Mouse (Mus musculus) midbrain, embryonic 16.5 days (tissue): Measurements from ENCODE around the gene Gm48551. TPM values are rescaled to one million over a fixed set of nuclear protein-coding genes. Genes with fewer than 3 reads are reported as not detected.

Experiments
- ATAC-seq: fragments of 200-750 bp; cut with Nextera tagmentation; 2 replicates; pipeline ENCODE4 v1.8.0; 2017; ENCODE audit warnings: moderate TSS enrichment
- H3K27ac ChIP-seq: fragments of 300-500 bp; sonication (generic); 2 replicates; pipeline ENCODE4 v1.5.1; 2014; ENCODE audit warnings: mild to moderate bottlenecking, low read length, mixed read lengths
- H3K27me3 ChIP-seq: fragments of 300-500 bp; sonication (generic); 2 replicates; pipeline ENCODE4 v1.6.1; 2014; ENCODE audit warnings: low read depth, low read length, mixed read lengths; ENCODE audit not compliant: control insufficient read depth, insufficient read depth
- H3K36me3 ChIP-seq: fragments of 300-500 bp; sonication (generic); 2 replicates; pipeline ENCODE4 v1.6.1; 2014; ENCODE audit warnings: mild to moderate bottlenecking, low read length, moderate library complexity, mixed read lengths; ENCODE audit not compliant: control insufficient read depth, insufficient read depth
- H3K4me1 ChIP-seq: fragments of 300-500 bp; sonication (generic); 2 replicates; pipeline ENCODE4 v1.6.1; 2014; ENCODE audit warnings: mild to moderate bottlenecking, low read length, mixed read lengths; ENCODE audit not compliant: control insufficient read depth, insufficient read depth
- H3K4me2 ChIP-seq: fragments of 300-500 bp; sonication (generic); 2 replicates; pipeline ENCODE4 v1.6.1; 2014; ENCODE audit warnings: mild to moderate bottlenecking, low read length, mixed read lengths
- H3K4me3 ChIP-seq: fragments of 300-500 bp; sonication (generic); 2 replicates; pipeline ENCODE4 v1.5.1; 2014; ENCODE audit warnings: low read depth, mild to moderate bottlenecking, low read length, moderate library complexity, mixed read lengths
- H3K9ac ChIP-seq: fragments of 300-500 bp; sonication (generic); 2 replicates; pipeline ENCODE4 v1.6.1; 2014; ENCODE audit warnings: low read depth, low read length, mixed read lengths
- H3K9me3 ChIP-seq: fragments of 300-500 bp; sonication (generic); replicated peaks from 2 replicates; pipeline ENCODE4 v1.6.1; 2014; ENCODE audit warnings: mild to moderate bottlenecking, low read length, mixed read lengths; ENCODE audit not compliant: control insufficient read depth, poor library complexity, severe bottlenecking
- WGBS: fragments of 180-500 bp; shearing (Covaris S2); extraction: QIAGEN DNeasy Blood & Tissue Kit; methylation state at CpG from one replicate; pipeline ENCODE4 v1.1.7; 2014; 5-methylcytosine and 5-hydroxymethylcytosine counted together
- polyA plus RNA-seq: library from polyadenylated mRNA; unstranded; fragments of >200 nt; fragmentation: Nextera tagmentation; extraction: Ambion mirVana; gene quantifications from 2 replicates; pipeline ENCODE4 v1.2.1, GENCODE M21; 2015

Gm48551 gene
- polyA plus RNA-seq = 6.1 and 8.2 TPM in 2 replicates

DNA sequence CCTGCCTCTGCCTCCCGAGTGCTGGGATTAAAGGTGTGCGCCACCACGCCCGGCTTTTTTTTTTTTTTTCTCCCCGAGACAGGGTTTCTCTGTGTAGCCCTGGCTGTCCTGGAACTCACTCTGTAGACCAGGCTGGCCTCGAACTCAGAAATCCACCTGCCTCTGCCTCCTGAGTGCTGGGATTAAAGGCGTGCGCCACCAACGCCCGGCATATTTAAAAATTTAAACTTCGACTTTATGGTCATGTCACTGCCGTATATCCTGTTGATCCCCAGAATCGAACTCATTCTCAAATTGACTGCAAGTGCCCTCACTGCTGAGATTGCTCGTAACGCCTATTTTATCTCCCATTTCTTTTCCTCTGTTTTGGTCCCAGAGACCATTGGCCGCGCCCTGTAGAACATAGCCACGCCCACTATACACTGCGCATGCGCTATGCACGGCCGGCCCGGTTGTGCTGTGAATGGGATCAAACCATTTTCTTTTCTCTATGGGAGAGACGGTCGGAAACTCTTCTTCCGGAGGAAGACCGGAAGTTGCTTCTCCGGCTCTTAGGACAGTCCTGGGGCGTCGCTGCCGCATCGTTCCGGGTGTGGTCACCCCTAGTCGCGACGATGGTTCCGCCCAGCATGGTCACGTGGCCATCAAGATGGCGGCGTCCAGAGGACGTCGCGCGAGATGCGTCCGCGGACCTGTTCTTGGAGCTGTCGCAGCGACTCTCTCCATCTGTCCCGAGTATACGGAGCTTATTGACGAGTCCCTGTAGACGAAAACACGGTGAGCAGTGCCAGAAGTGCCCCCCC lies at the start of gene Gm48551, which contains the start of gene Dohh:
TSS of gene Gm48551 (plus strand) at position 665 of the 803 bp plus-strand sequence.
TSS of gene Dohh (plus strand) at position 627 of the 803 bp plus-strand sequence.
- Histone ChIP-seq H3K4me2 (peak within 1 kb of the TSS; percentile 98), H3K27ac (peak within 1 kb of the TSS; percentile 85), H3K36me3 (peaks cover 12% of the 10 kb centered on the region), H3K9me3 (no peaks in the 10 kb centered on the region), H3K27me3 (no peaks in the 10 kb centered on the region), H3K9ac (peak within 1 kb of the TSS; percentile 84), H3K4me3 (peak within 1 kb of the TSS; percentile 69), H3K4me1 (peaks cover 17% of the 10 kb centered on the region)
- WGBS = 7% methylated on average over 53 of the region's 54 CpGs
- peak; percentile 95 for ATAC-seq

DNA sequence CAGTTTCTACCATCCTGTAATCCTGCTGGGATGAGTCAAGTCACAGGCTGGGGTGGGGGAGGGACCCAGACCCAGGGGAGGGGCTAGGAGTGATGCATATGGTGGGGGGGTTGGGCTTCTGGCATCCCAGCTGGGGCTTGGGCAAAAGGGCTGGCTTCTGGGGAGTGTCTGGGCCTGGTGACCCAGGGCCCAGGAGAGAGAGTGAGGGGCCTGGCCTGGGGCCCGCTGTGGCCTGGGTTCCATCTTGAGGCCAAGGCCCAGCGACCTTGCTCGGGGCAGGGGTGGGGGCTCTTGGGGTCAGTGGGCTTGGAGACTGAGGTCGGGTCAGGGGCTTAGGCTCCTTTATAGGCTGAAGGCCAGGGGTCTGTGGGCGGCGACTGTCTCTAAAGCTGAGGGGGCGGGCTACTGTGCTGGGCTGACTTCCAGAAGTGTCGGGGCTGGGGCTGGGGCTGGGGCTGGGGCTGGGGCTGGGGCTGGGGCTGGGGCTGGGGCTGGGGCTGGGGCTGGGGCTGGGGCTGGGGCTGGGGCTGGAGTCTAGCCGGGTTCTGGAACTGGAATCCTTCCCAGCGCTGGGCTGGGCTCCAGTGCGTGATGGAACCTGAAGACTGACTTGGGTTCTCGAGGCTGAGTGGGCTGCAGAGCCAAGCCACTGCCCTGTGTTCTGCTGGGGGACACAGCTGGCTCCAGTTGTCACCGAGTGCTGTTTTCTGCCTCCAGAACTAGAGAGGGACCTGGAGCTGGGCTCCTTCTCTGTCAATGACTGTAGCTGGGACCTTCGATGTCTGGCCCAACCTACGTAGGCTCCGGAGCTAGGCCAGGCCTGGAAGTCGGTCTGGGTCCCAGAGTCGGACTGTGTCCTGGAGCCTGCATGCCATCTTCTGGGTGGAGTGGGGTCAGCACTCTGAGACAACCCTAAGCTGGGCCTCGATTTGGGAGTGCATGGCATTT lies 48.6 kb upstream of the Gm48551 start:
- Histone ChIP-seq H3K27ac (no peak overlapping the region), H3K9ac (peak overlapping the region; percentile 25; the same call in 1 of the 2 replicates), H3K27me3 (peaks cover 18% of the 10 kb centered on the region), H3K4me1 (no peaks in the 10 kb centered on the region), H3K36me3 (no peaks in the 10 kb centered on the region), H3K9me3 (no peaks in the 10 kb centered on the region), H3K4me3 (no peak overlapping the region), H3K4me2 (no peak overlapping the region)
- 39% methylated on average over 17 of the region's 19 CpGs for WGBS
- no peak for ATAC-seq

DNA sequence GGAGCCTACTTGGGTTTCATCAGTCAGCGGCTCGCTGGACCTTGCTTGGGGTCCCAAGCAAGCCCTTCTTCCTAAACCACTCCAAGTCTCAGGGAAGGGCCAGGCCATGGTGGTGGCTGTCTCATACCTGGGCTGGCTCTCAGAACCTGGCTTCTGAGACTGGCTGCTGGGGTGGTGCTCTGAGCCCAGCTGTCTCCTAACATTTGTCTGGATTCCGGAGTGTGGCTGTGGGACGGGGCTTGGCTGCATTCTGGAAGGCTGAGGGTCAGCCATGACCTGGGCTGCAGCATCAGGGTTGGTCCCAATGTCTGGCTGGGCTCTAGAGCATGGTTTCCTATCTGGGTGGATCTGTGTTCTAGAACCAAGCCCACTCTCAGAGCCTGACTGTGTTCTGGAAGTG lies 47.7 kb upstream of the Gm48551 start:
- Histone ChIP-seq H3K4me3 (no peak overlapping the region), H3K9me3 (no peaks in the 10 kb centered on the region), H3K27me3 (peaks cover 25% of the 10 kb centered on the region), H3K9ac (no peak overlapping the region), H3K27ac (no peak overlapping the region), H3K36me3 (no peaks in the 10 kb centered on the region), H3K4me1 (no peaks in the 10 kb centered on the region), H3K4me2 (no peak overlapping the region)
- 96% methylated on average over 4 of the region's 4 CpGs for WGBS
- no peak for ATAC-seq

DNA sequence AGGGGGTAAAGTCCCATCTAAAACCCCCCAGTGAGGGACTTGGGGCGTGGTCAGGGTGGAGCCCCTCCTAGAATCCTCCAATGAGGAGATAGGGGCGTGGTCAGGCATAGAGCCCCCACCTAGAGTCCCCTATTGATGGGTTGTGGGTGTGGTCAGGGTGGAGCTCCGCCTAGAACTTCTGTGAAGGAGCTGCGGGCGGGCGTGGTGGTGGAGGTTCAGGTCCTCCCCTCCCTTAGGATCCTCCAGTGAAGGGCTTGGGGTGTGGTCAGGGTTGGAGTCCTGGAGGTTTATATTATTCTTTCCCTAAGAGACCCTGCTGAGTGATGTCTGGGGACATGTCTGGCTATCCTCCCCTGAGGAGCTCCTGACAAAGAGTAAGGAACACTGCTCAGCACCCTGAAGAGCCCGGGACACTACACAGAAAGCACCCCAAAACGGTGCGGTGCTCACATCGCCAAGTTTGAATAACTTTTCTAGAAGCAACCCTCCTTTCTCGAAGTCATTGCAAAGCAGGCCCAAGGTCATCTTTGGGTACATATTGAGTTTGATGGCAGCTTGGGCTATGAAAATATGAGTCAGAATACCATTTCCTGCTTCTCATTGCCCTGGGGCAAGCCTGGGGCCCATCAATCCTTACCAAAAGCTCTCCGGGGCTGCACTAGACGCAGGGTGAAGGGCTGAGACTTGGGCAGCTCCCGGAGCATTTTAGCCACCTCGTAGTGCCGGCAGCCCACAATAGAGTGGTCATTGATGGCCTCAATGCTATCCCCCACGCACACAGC lies 43.5 kb upstream of the Gm48551 start:
- ATAC-seq = no peak
- Histone ChIP-seq H3K4me2 (no peak overlapping the region), H3K27me3 (peaks cover 38% of the 10 kb centered on the region), H3K9me3 (no peaks in the 10 kb centered on the region), H3K27ac (no peak overlapping the region), H3K9ac (no peak overlapping the region), H3K4me3 (no peak overlapping the region), H3K4me1 (peaks cover 6% of the 10 kb centered on the region), H3K36me3 (no peaks in the 10 kb centered on the region)
- WGBS = 37% methylated on average over 17 of the region's 17 CpGs

DNA sequence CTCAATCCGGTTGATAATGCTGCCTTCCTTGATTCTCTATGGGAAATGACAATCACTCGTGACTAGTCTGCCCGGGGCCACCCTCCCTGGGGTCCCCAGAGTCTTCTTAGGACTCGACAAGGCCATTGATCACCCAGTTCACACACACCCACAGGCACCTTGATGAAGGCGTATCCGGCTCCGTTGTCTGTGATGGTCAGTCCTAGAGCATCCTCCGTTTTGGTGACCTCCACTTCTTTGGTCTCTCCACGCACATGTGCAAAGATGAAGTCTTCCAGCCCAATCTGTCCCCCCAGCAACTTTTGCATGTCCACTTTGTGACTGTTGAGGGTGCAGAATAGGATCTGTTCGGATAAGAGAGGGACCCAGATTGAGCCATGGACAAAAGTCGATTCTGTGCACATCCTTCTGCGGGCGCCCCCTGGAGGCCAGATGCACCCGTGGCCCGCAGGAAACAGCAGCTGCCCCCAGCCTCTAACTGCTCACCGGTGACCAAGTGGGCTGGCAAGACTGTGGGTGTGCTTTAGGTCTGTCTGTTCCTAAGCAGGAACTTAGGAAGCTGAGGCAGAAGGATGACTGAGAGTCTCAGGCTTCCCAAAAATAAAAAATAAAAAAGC lies 42.8 kb upstream of the Gm48551 start:
- Histone ChIP-seq H3K9me3 (no peaks in the 10 kb centered on the region), H3K36me3 (no peaks in the 10 kb centered on the region), H3K4me2 (no peak overlapping the region), H3K27ac (no peak overlapping the region), H3K9ac (no peak overlapping the region), H3K4me1 (peaks cover 8% of the 10 kb centered on the region), H3K27me3 (peaks cover 38% of the 10 kb centered on the region), H3K4me3 (no peak overlapping the region)
- no peak for ATAC-seq
- WGBS = 40% methylated on average over 16 of the region's 16 CpGs

DNA sequence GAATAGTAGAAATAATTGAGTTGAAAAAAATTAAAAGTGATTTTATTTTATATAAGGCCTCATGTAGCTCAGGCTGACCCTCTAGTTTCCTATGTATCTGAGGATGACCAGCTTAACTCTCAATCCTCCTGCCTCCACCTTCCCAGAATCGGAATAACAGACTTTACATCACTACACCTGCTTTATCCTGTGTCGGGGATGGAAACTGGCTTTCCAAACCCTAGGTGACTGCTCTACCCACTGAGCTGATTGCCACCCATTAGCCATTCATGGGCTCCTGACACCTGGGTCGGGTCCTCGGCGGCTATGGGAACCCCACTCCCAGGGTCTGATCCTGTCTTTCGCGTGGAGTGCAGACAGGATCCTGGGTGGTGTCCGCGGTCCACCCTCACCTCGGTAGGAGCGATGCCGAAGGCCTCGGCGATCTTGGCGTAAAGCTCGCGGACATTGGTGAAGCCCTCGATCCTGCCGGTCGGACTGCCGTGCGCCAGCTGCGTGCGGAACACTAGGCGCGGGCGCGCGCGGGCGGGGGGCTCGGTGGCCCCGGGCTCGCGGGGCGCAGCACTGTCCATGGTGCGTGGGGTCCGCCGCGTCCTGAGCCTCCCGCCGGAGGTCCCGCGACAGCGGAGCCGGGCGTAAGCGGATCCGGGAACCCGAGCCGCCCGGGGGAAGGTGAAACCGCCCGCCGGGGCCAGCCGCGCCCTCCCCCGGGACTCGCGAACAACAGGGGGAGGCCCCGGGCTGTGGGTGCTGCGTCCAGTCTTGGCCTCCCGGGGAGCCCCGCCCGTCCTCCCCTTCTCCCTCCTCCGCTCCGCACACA lies 41.4 kb upstream of the Gm48551 start, which contains the start of gene Gipc3:
TSS of gene Gipc3 (minus strand) at position 581 of the 820 bp plus-strand sequence.
- H3K27me3 ChIP-seq = peaks cover 38% of the 10 kb centered on the region
- WGBS = 4% methylated on average over 64 of the region's 67 CpGs

DNA sequence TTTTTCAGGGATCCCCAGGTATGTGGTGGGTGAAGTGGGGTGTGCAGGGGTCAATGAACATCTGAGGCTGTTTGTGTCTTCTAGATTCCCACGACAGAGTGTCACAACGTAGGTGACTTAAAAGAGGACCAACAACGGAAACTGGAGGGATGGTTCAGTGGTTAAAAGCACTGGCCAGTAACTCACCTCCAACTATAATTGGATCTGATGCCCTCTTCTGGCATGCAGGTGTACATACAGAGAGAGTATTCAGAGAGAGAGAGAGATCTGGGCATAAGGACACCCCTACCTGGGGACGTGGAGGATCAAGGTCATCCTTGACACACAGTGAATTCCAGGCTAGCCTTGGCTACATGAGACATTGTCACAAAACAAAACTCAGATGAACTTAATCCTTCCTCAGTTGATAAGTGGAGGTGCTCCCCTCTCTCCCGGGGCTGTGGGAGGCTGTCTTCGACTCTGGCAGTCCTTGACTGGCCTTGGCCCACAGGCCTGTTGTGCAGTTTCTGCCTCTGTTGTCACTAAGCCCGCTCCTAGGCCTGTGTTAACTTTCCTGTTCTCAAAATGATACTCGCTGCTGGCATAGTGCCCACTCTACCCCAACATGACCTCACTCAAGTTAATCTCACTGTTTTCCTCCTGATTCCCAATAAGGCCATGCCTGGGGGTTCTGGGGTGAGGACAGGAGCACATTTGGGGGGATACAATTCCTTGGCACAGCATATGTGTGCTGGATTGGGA lies 39.7 kb upstream of the Gm48551 start:
- Histone ChIP-seq H3K4me2 (no peak overlapping the region), H3K27me3 (peaks cover 38% of the 10 kb centered on the region), H3K4me1 (peaks cover 15% of the 10 kb centered on the region), H3K9me3 (no peaks in the 10 kb centered on the region), H3K4me3 (no peak overlapping the region), H3K9ac (no peak overlapping the region), H3K27ac (no peak overlapping the region), H3K36me3 (no peaks in the 10 kb centered on the region)
- WGBS = 58% methylated on average over 8 of the region's 8 CpGs
- ATAC-seq = no peak

More for the DNA sequence above, 41.4 kb upstream of the Gm48551 start, which contains the start of gene Gipc3:
- peak within 1 kb of the TSS; percentile 63 for H3K9ac ChIP-seq
- H3K27ac ChIP-seq = no peak within 1 kb of the TSS
- no peaks in the 10 kb centered on the region for H3K36me3 ChIP-seq
- H3K4me2 ChIP-seq = peak within 1 kb of the TSS; percentile 71
- ATAC-seq = no peak
- peak within 1 kb of the TSS; percentile 43 for H3K4me3 ChIP-seq
- H3K9me3 ChIP-seq = no peaks in the 10 kb centered on the region
- H3K4me1 ChIP-seq = peaks cover 15% of the 10 kb centered on the region
